Mouse (Mus musculus) embryonic facial prominence, embryonic 15.5 days (tissue): ENCODE data around the gene Olfr1204. TPM values are rescaled to one million over a fixed set of nuclear protein-coding genes. Genes with fewer than 3 reads are reported as not detected.

Experiments used
- ATAC-seq: fragments of 200-750 bp; cut with Nextera tagmentation; 2 replicates; pipeline ENCODE4 v1.8.0; 2017; ENCODE audit warnings: low read depth, moderate TSS enrichment; ENCODE audit not compliant: insufficient number of reproducible peaks, low FRiP score, low TSS enrichment
- H3K27ac ChIP-seq: fragments of 300-500 bp; sonication (generic); replicated peaks from 2 replicates; pipeline ENCODE4 v1.5.1; 2015; ENCODE audit warnings: mild to moderate bottlenecking, inconsistent platforms
- H3K27me3 ChIP-seq: fragments of 300-500 bp; sonication (generic); 2 replicates; pipeline ENCODE4 v1.6.1; 2015; ENCODE audit warnings: inconsistent platforms
- H3K36me3 ChIP-seq: fragments of 300-500 bp; sonication (generic); 2 replicates; pipeline ENCODE4 v1.6.1; 2015; ENCODE audit warnings: mild to moderate bottlenecking, inconsistent platforms
- H3K4me1 ChIP-seq: fragments of 300-500 bp; sonication (generic); 2 replicates; pipeline ENCODE4 v1.6.1; 2015; ENCODE audit warnings: inconsistent platforms
- H3K4me2 ChIP-seq: fragments of 300-500 bp; sonication (generic); replicated peaks from 2 replicates; pipeline ENCODE4 v1.6.1; 2015; ENCODE audit warnings: mild to moderate bottlenecking, inconsistent platforms
- H3K4me3 ChIP-seq: fragments of 300-500 bp; sonication (generic); replicated peaks from 2 replicates; pipeline ENCODE4 v1.5.1; 2015; ENCODE audit warnings: mild to moderate bottlenecking, inconsistent platforms
- H3K9ac ChIP-seq: fragments of 300-500 bp; sonication (generic); 2 replicates; pipeline ENCODE4 v1.6.1; 2015; ENCODE audit warnings: inconsistent platforms
- H3K9me3 ChIP-seq: fragments of 300-500 bp; sonication (generic); replicated peaks from 2 replicates; pipeline ENCODE4 v1.6.1; 2016; ENCODE audit warnings: inconsistent platforms
- WGBS: fragments of 180-500 bp; shearing (Covaris S2); methylation state at CpG from one replicate; pipeline ENCODE4 v1.1.7; 2015; 5-methylcytosine and 5-hydroxymethylcytosine counted together
- polyA plus RNA-seq: library from polyadenylated mRNA; unstranded; fragments of >200 nt; fragmentation: Nextera tagmentation; extraction: Ambion mirVana; gene quantifications from 2 replicates; pipeline ENCODE4 v1.2.1, GENCODE M21; 2015

Gene Olfr1204
- polyA plus RNA-seq = not detected in 2 replicates

DNA sequence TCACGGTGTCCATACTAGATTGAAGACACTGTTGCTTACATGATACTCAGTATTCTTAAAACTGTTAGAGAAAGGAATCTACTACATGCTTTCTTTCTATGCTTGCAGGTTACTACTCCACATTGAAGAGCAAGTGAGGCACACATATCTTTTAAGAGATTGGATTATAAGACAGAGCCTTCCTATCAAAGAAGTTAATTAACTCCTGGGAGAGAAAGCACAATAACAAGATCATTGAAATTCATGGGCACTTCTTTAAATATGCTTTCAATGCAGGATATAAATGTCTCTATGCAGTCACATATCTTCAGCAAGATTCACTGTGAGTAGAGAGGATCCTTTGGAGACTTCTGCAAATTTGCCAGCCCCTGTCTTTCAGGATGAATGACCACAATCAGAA lies at the start of gene Olfr1204:
Gene Olfr1204, plus strand, starts transcription at position 301 of the 400 bp plus-strand sequence.
- Histone ChIP-seq H3K4me2 (no peak within 1 kb of the TSS), H3K36me3 (no peaks in the 10 kb centered on the region), H3K4me3 (no peak within 1 kb of the TSS), H3K27me3 (no peaks in the 10 kb centered on the region), H3K9me3 (no peaks in the 10 kb centered on the region), H3K27ac (no peak within 1 kb of the TSS), H3K9ac (no peak within 1 kb of the TSS), H3K4me1 (no peaks in the 10 kb centered on the region)
- WGBS = 91% methylated on average over 1 of the region's 1 CpGs
- ATAC-seq = no peak

DNA sequence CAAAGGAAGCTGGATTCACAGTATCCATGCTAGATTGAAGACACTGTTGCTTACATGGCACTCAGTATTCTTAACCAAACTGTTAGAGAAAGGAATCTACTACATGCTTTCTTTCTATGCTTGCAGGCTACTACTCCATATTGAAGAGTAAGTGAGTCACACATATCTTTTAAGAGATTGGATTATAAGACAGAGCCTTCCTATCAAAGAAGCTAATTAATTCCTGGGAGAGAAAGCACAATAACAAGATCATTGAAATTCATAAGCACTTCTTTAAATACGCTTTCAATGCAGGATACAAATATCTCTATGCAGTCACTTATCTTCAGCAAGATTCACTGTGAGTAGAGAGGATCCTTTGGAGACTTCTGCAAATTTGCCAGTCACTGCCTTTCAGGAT lies 34.9 kb upstream of the Olfr1204 start, which contains the start of gene Olfr1202:
Gene Olfr1202, plus strand, starts transcription at position 301 of the 400 bp plus-strand sequence.
- WGBS = 70% methylated on average over 1 of the region's 1 CpGs

DNA sequence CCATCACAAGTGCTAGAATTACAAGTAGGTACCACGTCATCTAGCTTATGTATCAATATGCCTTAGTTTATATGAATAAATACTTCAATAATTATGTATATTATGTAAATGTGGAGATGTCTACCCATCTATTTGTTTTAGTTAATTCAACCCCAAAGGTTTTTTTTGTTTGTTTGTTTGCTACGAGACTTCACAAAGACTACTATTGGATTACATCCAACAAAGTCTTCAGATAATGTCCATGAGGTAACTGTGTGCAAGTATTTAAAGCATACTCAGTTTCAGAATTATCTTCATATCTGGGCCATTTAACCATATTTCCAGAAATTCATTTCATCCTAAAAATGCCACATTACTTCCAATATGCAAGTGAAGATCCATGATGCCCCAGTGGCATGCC lies 19.7 kb upstream of the Olfr1204 start, which contains the start of gene Olfr1205:
Gene Olfr1205, plus strand, starts transcription at position 301 of the 400 bp plus-strand sequence.
- no peak within 1 kb of the TSS for H3K4me3 ChIP-seq
- H3K27me3 ChIP-seq = no peaks in the 10 kb centered on the region
- 88% methylated on average over 2 of the region's 2 CpGs for WGBS
- H3K27ac ChIP-seq = no peak within 1 kb of the TSS
- H3K4me1 ChIP-seq = no peaks in the 10 kb centered on the region
- H3K4me2 ChIP-seq = no peak within 1 kb of the TSS
- no peaks in the 10 kb centered on the region for H3K9me3 ChIP-seq
- H3K36me3 ChIP-seq = no peaks in the 10 kb centered on the region
- ATAC-seq = no peak
- no peak within 1 kb of the TSS for H3K9ac ChIP-seq

More for the DNA sequence above, 34.9 kb upstream of the Olfr1204 start, which contains the start of gene Olfr1202:
- Histone ChIP-seq H3K27me3 (no peaks in the 10 kb centered on the region), H3K36me3 (no peaks in the 10 kb centered on the region), H3K4me3 (no peak within 1 kb of the TSS), H3K9me3 (no peaks in the 10 kb centered on the region), H3K9ac (no peak within 1 kb of the TSS), H3K27ac (no peak within 1 kb of the TSS), H3K4me1 (no peaks in the 10 kb centered on the region), H3K4me2 (no peak within 1 kb of the TSS)
- no peak for ATAC-seq

DNA sequence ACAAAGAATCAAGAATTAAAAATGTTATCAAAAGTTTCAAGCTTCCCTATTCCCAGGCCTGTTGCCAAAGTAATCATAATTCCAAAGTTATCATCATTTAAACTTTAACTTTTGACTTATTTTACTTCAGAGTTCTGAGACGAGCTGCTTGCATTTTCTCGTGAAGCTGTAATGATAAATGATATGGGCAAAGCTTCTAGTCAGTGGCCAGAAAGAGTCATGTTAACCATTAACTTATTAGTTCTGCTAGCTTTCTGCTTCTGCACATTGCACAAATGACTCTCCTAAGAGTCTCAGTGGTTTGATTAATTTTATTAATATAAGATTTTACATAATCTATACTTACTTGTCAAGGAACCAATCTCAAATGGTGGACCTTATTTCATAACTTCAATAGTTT lies 10.6 kb upstream of the Olfr1204 start:
- Histone ChIP-seq H3K9ac (no peak overlapping the region), H3K27me3 (no peaks in the 10 kb centered on the region), H3K4me2 (no peak overlapping the region), H3K36me3 (no peaks in the 10 kb centered on the region), H3K4me3 (no peak overlapping the region), H3K27ac (no peak overlapping the region), H3K4me1 (no peaks in the 10 kb centered on the region), H3K9me3 (no peaks in the 10 kb centered on the region)
- no peak for ATAC-seq
- 56% methylated on average over 2 of the region's 2 CpGs for WGBS

DNA sequence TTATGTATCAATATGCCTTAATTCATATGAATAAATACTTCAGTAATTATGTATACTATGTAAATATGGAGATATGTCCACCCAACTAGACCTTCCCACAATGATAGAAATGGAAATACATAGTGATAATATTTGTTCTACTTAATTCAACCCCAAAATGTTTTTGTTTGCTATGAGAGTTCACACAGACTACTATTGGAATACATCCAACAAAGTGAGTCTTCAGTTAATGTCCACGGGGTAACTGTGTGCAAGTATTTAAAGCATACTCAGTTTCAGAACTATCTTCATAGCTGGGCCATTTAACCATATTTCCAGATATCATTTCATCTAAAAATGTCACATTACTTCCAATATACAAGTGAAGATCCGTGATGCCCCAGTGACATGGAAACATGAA lies 13.8 kb downstream of the Olfr1204 start, which contains the start of gene Olfr1206:
Gene Olfr1206, plus strand, starts transcription at position 301 of the 400 bp plus-strand sequence.
- H3K9me3 ChIP-seq = no peaks in the 10 kb centered on the region
- no peak within 1 kb of the TSS for H3K4me3 ChIP-seq
- H3K9ac ChIP-seq = no peak within 1 kb of the TSS
- H3K4me2 ChIP-seq = no peak within 1 kb of the TSS
- no peaks in the 10 kb centered on the region for H3K36me3 ChIP-seq
- H3K4me1 ChIP-seq = no peaks in the 10 kb centered on the region
- ATAC-seq = no peak
- 80% methylated on average over 2 of the region's 2 CpGs for WGBS
- no peaks in the 10 kb centered on the region for H3K27me3 ChIP-seq
- no peak within 1 kb of the TSS for H3K27ac ChIP-seq

DNA sequence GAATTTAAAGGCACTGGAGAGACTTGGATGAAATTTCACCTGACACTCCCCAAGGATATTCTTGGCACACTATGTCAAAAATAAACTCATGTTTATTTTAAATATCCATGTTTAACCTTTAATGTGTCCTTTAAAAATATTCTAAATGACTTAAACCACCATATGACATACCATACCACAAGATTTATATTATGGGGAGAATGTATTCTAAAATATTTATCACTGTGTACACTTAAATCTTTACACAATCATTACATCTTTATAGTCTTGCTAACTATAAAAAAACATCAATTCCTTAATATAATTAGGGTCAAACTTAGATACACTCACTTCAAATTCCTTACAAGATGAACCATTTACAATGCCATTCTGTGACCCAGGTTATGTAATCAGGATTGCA lies 53.1 kb downstream of the Olfr1204 start, which contains the start of gene Olfr1208:
Gene Olfr1208, minus strand, starts transcription at position 101 of the 400 bp plus-strand sequence.
- no peak within 1 kb of the TSS for H3K4me2 ChIP-seq
- ATAC-seq = no peak
- no peak within 1 kb of the TSS for H3K4me3 ChIP-seq
- no peak within 1 kb of the TSS for H3K27ac ChIP-seq
- no peaks in the 10 kb centered on the region for H3K4me1 ChIP-seq
- no peak within 1 kb of the TSS for H3K9ac ChIP-seq
- no peaks in the 10 kb centered on the region for H3K27me3 ChIP-seq
- no peaks in the 10 kb centered on the region for H3K36me3 ChIP-seq
- H3K9me3 ChIP-seq = no peaks in the 10 kb centered on the region

Other genes starting within 250 kb of the Olfr1204 start
- not detected in 2 replicates for gene Olfr1191-ps1, start 208.8 kb upstream of the Olfr1204 start, polyA plus RNA-seq
- gene Olfr1192-ps1, start 200.8 kb upstream of the Olfr1204 start, polyA plus RNA-seq = 0.04 TPM in 1 of 2 replicates, not detected in the other
- gene Olfr1193, start 173.7 kb upstream of the Olfr1204 start, polyA plus RNA-seq = not detected in 2 replicates
- gene Olfr1195, start 160.1 kb upstream of the Olfr1204 start, polyA plus RNA-seq = not detected in 2 replicates
- gene Olfr1196, start 144.7 kb upstream of the Olfr1204 start, polyA plus RNA-seq = not detected in 2 replicates
- gene Olfr1197, start 116.9 kb upstream of the Olfr1204 start, polyA plus RNA-seq = not detected in 2 replicates
- 0.18 TPM in 1 of 2 replicates, not detected in the other for gene Olfr1198, start 97.9 kb upstream of the Olfr1204 start, polyA plus RNA-seq
- not detected in 2 replicates for gene Olfr1199, start 88.8 kb upstream of the Olfr1204 start, polyA plus RNA-seq
- gene Olfr1200, start 78.8 kb upstream of the Olfr1204 start, polyA plus RNA-seq = not detected in 2 replicates
- not detected in 2 replicates for gene Olfr1201, start 56.3 kb upstream of the Olfr1204 start, polyA plus RNA-seq
- not detected in 2 replicates for gene Olfr1202, start 34.8 kb upstream of the Olfr1204 start, polyA plus RNA-seq
- gene Olfr1205, start 19.6 kb upstream of the Olfr1204 start, polyA plus RNA-seq = not detected in 2 replicates
- gene Olfr1206, start 13.9 kb downstream of the Olfr1204 start, polyA plus RNA-seq = not detected in 2 replicates
- gene Olfr1208, start 53.0 kb downstream of the Olfr1204 start, polyA plus RNA-seq = 0.11 TPM in 1 of 2 replicates, not detected in the other
- not detected in 2 replicates for gene Olfr1209, start 65.9 kb downstream of the Olfr1204 start, polyA plus RNA-seq
- gene Olfr1211, start 88.8 kb downstream of the Olfr1204 start, polyA plus RNA-seq = not detected in 2 replicates
- gene Olfr1212, start 104.7 kb downstream of the Olfr1204 start, polyA plus RNA-seq = not detected in 2 replicates
- 0.09 TPM in 1 of 2 replicates, not detected in the other for gene Gm13762, start 131.0 kb downstream of the Olfr1204 start, polyA plus RNA-seq
- gene Olfr1214, start 143.4 kb downstream of the Olfr1204 start, polyA plus RNA-seq = not detected in 2 replicates
- gene Olfr1215, start 157.7 kb downstream of the Olfr1204 start, polyA plus RNA-seq = not detected in 2 replicates
- not detected in 2 replicates for gene Olfr1216, start 169.0 kb downstream of the Olfr1204 start, polyA plus RNA-seq
- 0.04 TPM in 1 of 2 replicates, not detected in the other for gene Olfr1217, start 182.8 kb downstream of the Olfr1204 start, polyA plus RNA-seq
- not detected in 2 replicates for gene Olfr1218, start 211.9 kb downstream of the Olfr1204 start, polyA plus RNA-seq
- gene Olfr1219, start 234.2 kb downstream of the Olfr1204 start, polyA plus RNA-seq = not detected in 2 replicates